Mouse (Mus musculus): ENCODE results near the gene Fasn.
"Not testable (repeated sequence)": the region's sequence is repeated elsewhere in the genome, so short reads cannot be mapped to it uniquely, and the experiment has no call there.

- TF ChIP-seq CTCF (IDR thresholded peaks at IDR 0.05; ENCODE audit: low read depth, low read length); POLR2AphosphoS5 (IDR thresholded peaks at IDR 0.05; ENCODE audit: insufficient replicate concordance, low read depth, low read length); TAL1 (conservative IDR thresholded peaks at IDR 0.05; ENCODE audit: low read depth, low read length); GATA2 (IDR thresholded peaks at IDR 0.05; ENCODE audit: borderline replicate concordance, low read depth, low read length): not testable (repeated sequence)
Measured at GRCm38 (mm10) chr11:120762672-120763041, 61.7 kb downstream of the Fasn start, which contains the start of gene Hmga1b.

Data from G1E (cell line).